Mouse (Mus musculus): ENCODE results near the gene Eif4e3. TPM values are rescaled to one million over a fixed set of nuclear protein-coding genes. Genes with fewer than 3 reads are reported as not detected.

The Eif4e3 gene
- polyA plus RNA-seq, 1 experiment from 2014 or later: 10.8 TPM

DNA sequence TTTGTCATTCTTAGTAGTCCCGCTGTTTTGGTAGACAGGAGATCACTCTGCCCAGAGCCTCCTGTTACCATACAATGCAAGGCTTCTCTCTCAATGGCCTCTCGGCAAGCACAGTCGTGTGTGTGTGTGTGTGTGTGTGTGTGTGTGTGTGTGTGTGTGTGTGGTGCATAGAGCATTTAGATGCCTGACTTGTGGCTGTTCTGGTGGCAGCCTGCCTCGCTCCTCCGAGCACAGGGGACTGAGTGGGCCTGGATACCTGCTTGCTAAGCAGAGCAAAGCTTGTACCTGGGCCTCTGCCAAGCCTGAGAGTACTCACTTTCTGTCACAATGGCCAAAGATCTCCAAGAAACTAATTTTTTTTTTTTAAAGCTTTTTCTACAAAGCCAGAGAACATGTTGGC lies 67.3 kb downstream of the Eif4e3 start:
- peak; percentile 26 for DNase-seq (ENCODE audit: low spot score)
- WGBS: 49% methylated on average over 5 of the region's 5 CpGs
- peak overlapping the region; percentile 71 for H3K27ac ChIP-seq (replicated peaks)

GRCm38 (mm10) chr6:99577040-99577439 lies 89.5 kb downstream of the Eif4e3 start:
- H3K27me3 ChIP-seq (ENCODE audit: low read depth, poor library complexity, severe bottlenecking): no peaks in the 10 kb centered on the region
- H3K4me3 ChIP-seq: no peak overlapping the region
- no peak overlapping the region for H3K27ac ChIP-seq (replicated peaks)
- H3K36me3 ChIP-seq: no peaks in the 10 kb centered on the region
- H3K4me1 ChIP-seq: no peaks in the 10 kb centered on the region
- 84% methylated on average over 6 of the region's 6 CpGs for WGBS
- H3K9me3 ChIP-seq (replicated peaks): no peaks in the 10 kb centered on the region
- DNase-seq (ENCODE audit: low spot score): no peak

More for the DNA sequence above, 67.3 kb downstream of the Eif4e3 start:
- peaks cover 6% of the 10 kb centered on the region; the same call in 1 of the 2 replicates for H3K27me3 ChIP-seq (ENCODE audit: low read depth, poor library complexity, severe bottlenecking)
- H3K9me3 ChIP-seq (replicated peaks): no peaks in the 10 kb centered on the region
- no peak overlapping the region for H3K4me3 ChIP-seq
- no peaks in the 10 kb centered on the region for H3K36me3 ChIP-seq
- H3K4me1 ChIP-seq: peaks cover 18% of the 10 kb centered on the region

DNA sequence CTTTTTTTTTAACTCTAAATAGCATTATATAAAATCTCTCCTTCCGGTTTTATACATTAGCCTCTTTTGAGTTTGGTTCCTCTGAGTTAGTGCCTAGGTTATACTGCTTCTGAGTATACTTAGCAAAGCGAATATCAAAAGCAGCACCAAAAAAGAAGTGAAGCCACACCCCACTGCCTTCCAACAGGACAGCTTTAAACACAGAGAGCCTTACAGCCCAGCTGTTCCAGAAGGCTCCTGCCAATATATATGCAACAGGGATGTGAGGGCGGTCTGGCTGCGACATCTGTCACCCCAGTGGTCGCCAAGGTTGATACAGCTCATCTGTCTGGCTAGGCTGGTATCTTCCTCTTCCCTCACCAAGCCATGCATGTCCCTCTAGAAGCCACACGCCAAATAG lies 90.9 kb downstream of the Eif4e3 start:
- WGBS: 79% methylated on average over 6 of the region's 6 CpGs
- Histone ChIP-seq H3K4me1 (no peaks in the 10 kb centered on the region), H3K27me3 (ENCODE audit: low read depth, poor library complexity, severe bottlenecking) (no peaks in the 10 kb centered on the region), H3K27ac (replicated peaks) (no peak overlapping the region), H3K36me3 (no peaks in the 10 kb centered on the region), H3K9me3 (replicated peaks) (no peaks in the 10 kb centered on the region), H3K4me3 (no peak overlapping the region)
- no peak for DNase-seq (ENCODE audit: low spot score)

Other genes starting within 250 kb of the Eif4e3 start
- 63.7 and 75.4 TPM in 2 replicates for gene Foxp1, start 144.1 kb downstream of the Eif4e3 start, polyA plus RNA-seq (2016; fragmentation: Nextera tagmentation; extraction: Ambion mirVana)
- 3.2 and 3.4 TPM in 2 replicates for gene Gm20696, start within 50 bp of the Eif4e3 start, polyA plus RNA-seq (2016; fragmentation: Nextera tagmentation; extraction: Ambion mirVana)
- 1.1 and 1.3 TPM in 2 replicates for gene Gpr27, start 25.9 kb upstream of the Eif4e3 start, polyA plus RNA-seq (2016; fragmentation: Nextera tagmentation; extraction: Ambion mirVana)
- not detected in 2 replicates for gene Prok2, start 59.6 kb upstream of the Eif4e3 start, polyA plus RNA-seq (2016; fragmentation: Nextera tagmentation; extraction: Ambion mirVana)

Data from midbrain, embryonic 10.5 days (tissue).